In the genomic region with DNA sequence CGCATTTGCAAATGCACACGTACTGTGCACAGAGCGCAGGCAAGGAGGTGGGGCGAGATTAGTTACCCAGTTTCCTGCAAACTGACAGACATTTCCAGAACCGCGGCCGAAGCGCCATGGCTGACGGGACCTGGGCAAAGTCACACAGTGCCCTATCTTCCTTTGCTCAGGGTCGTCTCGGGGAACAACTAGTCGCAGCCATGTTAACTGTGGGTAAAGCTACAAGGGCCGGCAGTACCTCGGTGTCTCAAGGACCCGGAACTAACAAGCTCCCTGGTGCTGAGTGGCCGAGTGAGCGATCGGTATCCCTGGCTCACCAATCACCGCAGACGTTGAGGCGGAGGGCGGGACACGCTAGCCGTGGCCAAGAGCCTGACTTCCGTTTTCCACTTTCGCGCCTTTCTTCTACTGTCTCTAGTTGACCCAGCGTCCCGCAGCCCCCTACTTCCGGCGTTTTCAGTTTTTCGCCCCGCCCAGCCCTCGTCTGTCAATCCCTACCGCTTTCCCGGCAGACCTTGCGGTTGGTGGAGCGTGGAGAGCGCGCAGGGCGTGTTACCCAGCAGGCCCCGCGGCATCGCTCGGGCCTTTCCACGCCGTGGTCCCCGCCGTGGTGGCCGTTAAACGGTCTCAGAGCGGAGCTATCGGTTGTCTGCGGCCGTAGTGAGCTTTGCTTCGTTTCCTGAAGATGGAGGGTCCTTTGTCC, we compare ENCODE assay signal across 8 mouse cellular contexts. TPM values are rescaled to one million over a fixed set of nuclear protein-coding genes. Genes with fewer than 3 reads are reported as not detected.
DNase-seq lines count a peak whose midpoint lies in the region; ATAC-seq lines count a peak whose summit lies in the region.

TSS of gene Mrpl18 (minus strand) at position 465 of the 703 bp plus-strand sequence.

- peak within 1 kb of the TSS; percentile 99 for H3K9ac ChIP-seq in heart, embryonic 14.5 days (ENCODE audit: low read length)
- peak within 1 kb of the TSS; percentile 97 for H3K9ac ChIP-seq in liver, embryonic 13.5 days
- H3K9ac ChIP-seq in stomach, embryonic 16.5 days (ENCODE audit: low read length): peak within 1 kb of the TSS; percentile 99

- peak within 1 kb of the TSS; percentile 92 to 94 for H3K27ac ChIP-seq in heart, embryonic 14.5 days (replicated peaks in 1 of 2; ENCODE audit: control insufficient read depth in 1 of 2, insufficient read depth in 1 of 2, low read depth in 2 of 2, low read length in 2 of 2)
- H3K27ac ChIP-seq in liver, embryonic 13.5 days: peak within 1 kb of the TSS; percentile 94
- H3K27ac ChIP-seq in stomach, embryonic 16.5 days (ENCODE audit: low read length): peak within 1 kb of the TSS; percentile 95

- WGBS in heart, embryonic 14.5 days: under 1% methylated on average over 56 of the region's 56 CpGs
- under 1% methylated on average over 56 of the region's 56 CpGs for WGBS in liver, embryonic 13.5 days (ENCODE audit: insufficient replicate concordance)
- WGBS in stomach, embryonic 16.5 days: under 1% methylated on average over 56 of the region's 56 CpGs

- H3K4me1 ChIP-seq in heart, embryonic 14.5 days (ENCODE audit: control insufficient read depth in 2 of 2, insufficient read depth in 2 of 2, low read length in 2 of 2): peaks cover 0 to 9% of the 10 kb centered on the region in 2 experiments; a peak in 2 of 4 replicates
- H3K4me1 ChIP-seq in liver, embryonic 13.5 days (replicated peaks): peaks cover 19% of the 10 kb centered on the region
- peaks cover 8% of the 10 kb centered on the region; the same call in 1 of the 2 replicates for H3K4me1 ChIP-seq in stomach, embryonic 16.5 days (ENCODE audit: control insufficient read depth, insufficient read depth, low read length)

- peaks cover 68% of the 10 kb centered on the region for H3K36me3 ChIP-seq in heart, embryonic 14.5 days (ENCODE audit: control insufficient read depth, insufficient read depth, low read length)
- H3K36me3 ChIP-seq in liver, embryonic 13.5 days: peaks cover 62% of the 10 kb centered on the region
- peaks cover 32% of the 10 kb centered on the region for H3K36me3 ChIP-seq in stomach, embryonic 16.5 days (ENCODE audit: control insufficient read depth, insufficient read depth, low read length)

- no peaks in the 10 kb centered on the region for H3K9me3 ChIP-seq in heart, embryonic 14.5 days (ENCODE audit: control insufficient read depth, low read length)
- H3K9me3 ChIP-seq in liver, embryonic 13.5 days (replicated peaks): no peaks in the 10 kb centered on the region
- H3K9me3 ChIP-seq in stomach, embryonic 16.5 days (replicated peaks; ENCODE audit: control insufficient read depth, low read length): no peaks in the 10 kb centered on the region

- H3K4me3 ChIP-seq in heart, embryonic 14.5 days (ENCODE audit: control insufficient read depth in 1 of 2, insufficient read depth in 1 of 2, low read depth in 1 of 2, low read length in 2 of 2): peak within 1 kb of the TSS; percentile 96 to 97
- peak within 1 kb of the TSS; percentile 89 for H3K4me3 ChIP-seq in liver, embryonic 13.5 days (replicated peaks)
- peak within 1 kb of the TSS; percentile 99 for H3K4me3 ChIP-seq in stomach, embryonic 16.5 days (replicated peaks; ENCODE audit: low read length)

- H3K4me2 ChIP-seq in heart, embryonic 14.5 days (ENCODE audit: low read length): peak within 1 kb of the TSS; percentile 84
- peak within 1 kb of the TSS; percentile 88 for H3K4me2 ChIP-seq in liver, embryonic 13.5 days
- peak within 1 kb of the TSS; percentile 81 for H3K4me2 ChIP-seq in stomach, embryonic 16.5 days (ENCODE audit: low read depth, low read length)

- peak; percentile 98 for DNase-seq in c-Kit-negative CD71-positive TER-119-positive erythroid progenitor cells, embryonic 14.5 days (ENCODE audit: low read depth, low spot score)
- peak; percentile 99 for DNase-seq in fibroblast of lung, adult 2 months (ENCODE audit: low read depth)
- peak; percentile 100 for DNase-seq in kidney, postnatal 14 days
- DNase-seq in liver, embryonic 13.5 days: peak; percentile 99
- DNase-seq in neural tube, embryonic 10.5 days (ENCODE audit: extremely low spot score, low spot score): peak; percentile 99

- no peaks in the 10 kb centered on the region for H3K27me3 ChIP-seq in heart, embryonic 14.5 days (ENCODE audit: control insufficient read depth, insufficient read depth, low read length)
- H3K27me3 ChIP-seq in liver, embryonic 13.5 days: no peaks in the 10 kb centered on the region
- H3K27me3 ChIP-seq in stomach, embryonic 16.5 days (ENCODE audit: control insufficient read depth, insufficient read depth, low read length): no peaks in the 10 kb centered on the region

- ATAC-seq in CD4-positive, CD25-positive, alpha-beta regulatory T cell, adult 4 months: peak; percentile 93
- ATAC-seq in heart, embryonic 14.5 days (ENCODE audit: insufficient number of reproducible peaks, insufficient read depth, low FRiP score, low read depth): peak; percentile 99
- ATAC-seq in liver, embryonic 13.5 days (ENCODE audit: low read depth): peak; percentile 95
- ATAC-seq in stomach, embryonic 16.5 days (ENCODE audit: insufficient read depth, low FRiP score): peak; percentile 99

RNA-seq across cellular contexts. Expression of gene Mrpl18, which starts in this region (rescaled TPM):
- polyA plus RNA-seq in CD4-positive, CD25-positive, alpha-beta regulatory T cell, adult 4 months (2017; shearing (Covaris generic)): 100 to 1,000 TPM; 187 to 190 TPM
- 197 and 200 TPM in 2 replicates for polyA plus RNA-seq in heart, embryonic 14.5 days (2014; fragmentation: Nextera tagmentation; extraction: Ambion mirVana)
- 184 and 197 TPM in 2 replicates for polyA plus RNA-seq in liver, embryonic 13.5 days (2015; fragmentation: Nextera tagmentation; extraction: Ambion mirVana)
- polyA plus RNA-seq in stomach, embryonic 16.5 days (2015; fragmentation: Nextera tagmentation; extraction: Ambion mirVana): 120 and 141 TPM in 2 replicates

Comparison
In these comparisons a context has a peak if more than half of its experiments do, and no peak if none do; other contexts are left out.
1. Peak in every context shown above with its lines: DNase-seq, ATAC-seq, H3K4me3 ChIP-seq and H3K27ac ChIP-seq.